Mouse (Mus musculus) bone marrow macrophage, adult 2 months (primary cell): Measurements from ENCODE around the gene Haus6. TPM values are rescaled to one million over a fixed set of nuclear protein-coding genes. Genes with fewer than 3 reads are reported as not detected.
"Not testable (repeated sequence)": the region's sequence is repeated elsewhere in the genome, so short reads cannot be mapped to it uniquely, and the experiment has no call there.

Experiments
- H3K27ac ChIP-seq: 2 replicates; pipeline ENCODE4 v1.5.1; 2012; ENCODE audit warnings: low read depth, low read length; ENCODE audit not compliant: insufficient read depth
- H3K4me1 ChIP-seq: 2 replicates; pipeline ENCODE4 v1.6.1; 2012; ENCODE audit warnings: low read length; ENCODE audit not compliant: control insufficient read depth, insufficient read depth
- H3K4me3 ChIP-seq: 2 replicates; pipeline ENCODE4 v1.5.1; 2012; ENCODE audit warnings: mild to moderate bottlenecking, low read length, moderate library complexity; ENCODE audit not compliant: insufficient read depth
- CTCF ChIP-seq: IDR thresholded peaks from 2 replicates; pipeline ENCODE4 v1.5.1; 2012; ENCODE audit warnings: low read depth, mild to moderate bottlenecking, low read length, moderate library complexity
- POLR2A ChIP-seq: IDR thresholded peaks from 2 replicates; pipeline ENCODE4 v1.6.1; 2012; ENCODE audit warnings: mild to moderate bottlenecking, low read depth, low read length, borderline replicate concordance
- polyA plus RNA-seq: library from polyadenylated mRNA; stranded (reverse); fragments of >200 nt; gene quantifications from 2 replicates; pipeline ENCODE4 v1.2.4, GENCODE M21; 2012; ENCODE audit not compliant: missing spikeins, insufficient read depth, insufficient read length

Gene Haus6
- polyA plus RNA-seq, result 7.3 and 8.8 TPM in 2 replicates

DNA sequence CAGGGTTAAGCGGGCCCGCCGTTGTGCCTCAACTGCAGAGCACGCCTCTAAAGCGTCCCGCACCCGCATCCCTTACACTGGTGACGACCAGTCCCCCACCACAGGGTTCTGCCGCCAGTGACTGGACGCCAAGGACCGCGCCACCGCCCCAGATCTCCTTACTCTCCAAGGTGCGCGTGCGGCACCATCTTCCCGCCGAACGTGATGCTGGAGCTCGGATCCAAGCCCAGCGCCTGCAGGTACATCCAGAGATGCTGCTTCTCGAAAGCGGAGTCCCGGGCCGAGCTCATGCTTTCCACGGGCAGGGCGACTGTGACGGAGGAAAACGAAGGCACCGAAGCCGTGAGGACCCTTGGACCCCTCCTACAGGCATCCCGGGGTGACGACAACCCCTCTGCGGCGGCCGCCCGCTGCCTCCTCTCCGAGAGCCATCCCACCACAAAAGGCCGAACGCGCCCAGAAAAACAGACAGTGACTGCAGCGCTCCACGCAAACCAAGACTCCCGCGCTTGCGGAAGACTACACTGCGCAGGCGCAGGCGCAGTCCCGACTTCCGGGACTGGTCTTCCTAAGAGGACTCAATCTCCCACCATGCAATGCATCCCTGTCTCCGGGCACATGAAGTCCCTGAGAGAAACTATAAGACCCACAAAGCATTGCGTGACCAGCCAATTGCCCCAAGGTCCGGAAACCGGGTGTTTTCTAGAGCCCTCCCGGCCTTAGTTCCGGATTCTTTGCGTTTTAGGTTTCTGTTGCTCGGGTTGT is at the start of gene Haus6:
Gene Haus6, minus strand, starts transcription at position 532 of the 765 bp plus-strand sequence.
- Histone ChIP-seq H3K27ac (peak within 1 kb of the TSS; percentile 78), H3K4me1 (peaks cover 13% of the 10 kb centered on the region), H3K4me3 (peak within 1 kb of the TSS; percentile 79)
- no peak for TF ChIP-seq CTCF
- no peak for TF ChIP-seq POLR2A

DNA sequence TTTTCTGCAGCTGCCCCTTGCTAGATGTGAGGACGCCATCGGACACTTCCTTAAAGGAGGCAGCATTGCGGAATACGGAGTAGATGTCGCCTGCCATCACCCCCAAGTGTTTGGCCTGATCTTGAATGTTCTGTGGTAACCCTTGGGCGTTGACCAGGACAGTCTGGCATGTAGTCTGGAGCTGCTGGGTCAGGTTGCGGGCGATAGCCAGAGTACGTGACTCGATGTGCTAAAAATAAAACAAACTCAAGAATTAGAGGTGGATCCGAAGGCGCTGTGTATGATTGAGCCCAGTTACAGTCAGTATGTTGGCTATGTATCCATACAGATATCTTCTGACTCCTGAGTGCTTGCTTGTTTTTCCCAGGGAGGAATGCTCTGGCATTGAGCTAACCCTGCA is 45.3 kb upstream of the Haus6 start:
- TF ChIP-seq POLR2A, result no peak
- no peak for TF ChIP-seq CTCF

GRCm38 (mm10) chr4:86656410-86656809 is 44.6 kb upstream of the Haus6 start:
- H3K4me3 ChIP-seq, H3K27ac ChIP-seq, H3K4me1 ChIP-seq: not testable (repeated sequence)

More for the DNA sequence above, 45.3 kb upstream of the Haus6 start:
- H3K4me1 ChIP-seq, result no peaks in the 10 kb centered on the region
- H3K4me3 ChIP-seq, result no peak overlapping the region
- H3K27ac ChIP-seq, result no peak overlapping the region

- H3K27ac ChIP-seq, result no peak overlapping the region
- TF ChIP-seq POLR2A, result no peak
- peak; percentile 49 for TF ChIP-seq CTCF
- no peaks in the 10 kb centered on the region for H3K4me1 ChIP-seq
- no peak overlapping the region for H3K4me3 ChIP-seq
Measured at GRCm38 (mm10) chr4:86651686-86652384, 40.0 kb upstream of the Haus6 start.

- not testable (repeated sequence) for H3K4me1 ChIP-seq, H3K27ac ChIP-seq, H3K4me3 ChIP-seq
Measured at GRCm38 (mm10) chr4:86648394-86648793, 36.5 kb upstream of the Haus6 start.

- not testable (repeated sequence) for H3K4me1 ChIP-seq, H3K27ac ChIP-seq, H3K4me3 ChIP-seq
Measured at GRCm38 (mm10) chr4:86637561-86637960, 25.7 kb upstream of the Haus6 start.

GRCm38 (mm10) chr4:86634873-86635272 is 23.0 kb upstream of the Haus6 start:
- not testable (repeated sequence) for H3K27ac ChIP-seq, H3K4me3 ChIP-seq
- H3K4me1 ChIP-seq, result peaks cover 11% of the 10 kb centered on the region

GRCm38 (mm10) chr4:86634312-86634711 is 22.5 kb upstream of the Haus6 start:
- not testable (repeated sequence) for H3K4me3 ChIP-seq, H3K27ac ChIP-seq
- H3K4me1 ChIP-seq, result peaks cover 11% of the 10 kb centered on the region

- not testable (repeated sequence) for H3K4me3 ChIP-seq
- peak overlapping the region; percentile 8; the same call in 1 of the 2 replicates for H3K27ac ChIP-seq
- H3K4me1 ChIP-seq, result peaks cover 11% of the 10 kb centered on the region
Measured at GRCm38 (mm10) chr4:86632556-86632955, 20.7 kb upstream of the Haus6 start.

GRCm38 (mm10) chr4:86631831-86632230 is 20.0 kb upstream of the Haus6 start:
- H3K4me1 ChIP-seq, result peaks cover 11% of the 10 kb centered on the region
- TF ChIP-seq CTCF, result no peak
- TF ChIP-seq POLR2A, result no peak
- no peak overlapping the region for H3K27ac ChIP-seq
- H3K4me3 ChIP-seq, result no peak overlapping the region

- not testable (repeated sequence) for H3K27ac ChIP-seq, H3K4me3 ChIP-seq
- H3K4me1 ChIP-seq, result peaks cover 14% of the 10 kb centered on the region
Measured at GRCm38 (mm10) chr4:86626496-86626895, 14.6 kb upstream of the Haus6 start.
